Mouse (Mus musculus) spleen, postnatal 14 days (tissue): Measurements from ENCODE around the gene Fundc2.
A peak's percentile ranks its signal among the peaks of the same experiment; 100 is the strongest.

ENCODE experiments used
- DNase-seq, 2 experiments: peaks; one replicate each; pipeline ENCODE4 v3.0.0; 2021 to 2022; ENCODE audit warnings: low spot score in 2 of 2

The Fundc2 gene

GRCm38 (mm10) chrX:75382195-75382771 is at the start of gene Fundc2, which contains the start of gene F8:
Gene Fundc2 (plus strand): TSS chrX:75382399.
Gene F8 (minus strand): TSS chrX:75382615.
- DNase-seq: peak; percentile 24 to 37

- no peak for DNase-seq
These were observed 12.0 kb upstream of the Fundc2 start for GRCm38 (mm10) chrX:75370197-75370596.

DNA sequence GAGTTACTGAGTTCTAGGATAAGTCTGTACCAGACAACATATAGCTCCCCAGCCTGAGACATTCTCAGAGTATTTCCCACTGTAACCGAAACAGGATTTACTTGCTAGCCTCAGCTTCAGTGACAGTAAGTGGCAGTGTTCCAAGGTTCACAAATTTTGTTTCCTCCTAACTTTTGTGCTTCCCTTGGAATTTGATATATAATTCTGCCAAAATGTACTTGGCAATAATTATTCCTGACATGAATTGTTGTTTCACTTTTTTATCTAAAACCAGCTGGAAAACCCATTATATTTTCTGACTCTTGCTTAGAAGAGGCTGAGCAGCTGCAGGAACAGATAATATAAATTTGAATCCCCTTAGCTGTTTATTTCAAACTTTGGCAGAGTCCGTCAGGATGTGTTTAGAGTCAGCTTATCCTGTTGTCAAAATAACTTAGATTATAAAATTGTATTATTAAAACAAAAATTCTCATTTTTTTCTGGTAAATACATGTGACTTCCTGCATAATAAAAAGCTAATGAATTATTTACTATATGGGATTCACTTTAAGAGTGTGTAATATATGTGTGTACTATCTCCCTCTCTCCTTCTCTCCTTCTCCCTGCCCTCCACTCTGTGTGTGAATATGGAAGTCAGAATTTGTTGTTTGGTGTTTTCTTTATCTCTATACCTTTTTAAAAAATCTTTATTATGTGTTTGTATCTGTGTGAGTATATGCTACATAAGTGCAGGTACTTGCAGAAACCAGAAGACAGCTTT is 9.4 kb upstream of the Fundc2 start:
- no peak for DNase-seq

DNA sequence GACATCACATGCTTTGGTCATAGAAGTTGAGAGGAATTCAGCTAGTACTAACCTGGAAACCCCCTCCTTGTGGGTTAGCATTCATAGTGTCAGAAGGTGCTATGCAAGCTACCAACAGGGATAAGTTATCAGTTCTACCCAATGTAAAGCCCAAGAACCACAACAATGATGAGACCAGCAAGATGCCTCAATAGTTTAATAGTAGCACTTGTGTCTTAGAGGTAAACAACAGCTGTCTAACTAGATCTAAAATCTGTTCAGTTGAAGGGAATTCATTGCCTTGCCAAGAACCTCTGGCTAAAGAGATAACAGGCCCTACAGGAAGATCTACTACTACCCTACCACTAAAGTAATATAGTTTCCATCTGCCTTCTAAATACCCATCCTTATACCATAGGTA is 5.4 kb upstream of the Fundc2 start:
- no peak for DNase-seq

DNA sequence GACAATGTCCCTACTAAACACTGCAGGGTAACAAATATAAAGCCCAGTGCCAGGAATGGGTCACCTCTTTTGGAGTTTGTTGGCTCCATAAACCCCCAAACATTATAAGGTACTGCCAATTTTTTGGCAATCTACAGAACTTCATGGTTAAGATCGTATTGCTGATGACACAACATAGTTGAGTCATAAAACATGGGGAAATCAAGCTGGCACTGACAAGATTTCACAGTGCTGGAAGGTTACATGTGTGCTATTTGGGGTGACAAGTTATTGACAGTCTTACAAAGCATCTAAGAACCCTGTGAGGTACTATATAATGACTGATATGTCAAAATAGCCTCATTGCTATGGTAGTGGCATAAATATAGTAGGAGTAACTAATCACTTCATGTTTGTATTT is 1.0 kb upstream of the Fundc2 start:
- DNase-seq: no peak

DNA sequence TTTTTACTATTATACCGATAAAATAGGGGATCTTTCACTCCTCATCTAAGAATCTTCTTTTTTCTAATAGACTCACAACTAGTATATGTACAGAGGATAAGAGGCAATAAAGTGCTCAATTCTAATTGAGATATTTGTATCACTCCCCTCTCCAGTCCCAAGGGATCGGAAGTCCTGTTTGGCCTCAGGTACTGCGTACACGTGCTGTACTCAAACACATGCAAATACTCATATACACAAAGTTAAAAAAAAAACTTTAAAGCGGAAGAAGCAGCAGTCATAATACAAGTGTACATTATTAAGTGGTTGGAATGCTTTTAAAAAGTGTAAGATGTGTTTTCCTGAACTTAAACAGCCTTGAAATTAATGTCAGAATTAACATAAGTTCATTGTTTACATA is 500 bp upstream of the Fundc2 start:
- DNase-seq: no peak

- DNase-seq: no peak
These were observed 17.3 kb downstream of the Fundc2 start for GRCm38 (mm10) chrX:75399471-75399870.

- DNase-seq: no peak
These were observed 20.5 kb downstream of the Fundc2 start for GRCm38 (mm10) chrX:75402668-75403067.

DNA sequence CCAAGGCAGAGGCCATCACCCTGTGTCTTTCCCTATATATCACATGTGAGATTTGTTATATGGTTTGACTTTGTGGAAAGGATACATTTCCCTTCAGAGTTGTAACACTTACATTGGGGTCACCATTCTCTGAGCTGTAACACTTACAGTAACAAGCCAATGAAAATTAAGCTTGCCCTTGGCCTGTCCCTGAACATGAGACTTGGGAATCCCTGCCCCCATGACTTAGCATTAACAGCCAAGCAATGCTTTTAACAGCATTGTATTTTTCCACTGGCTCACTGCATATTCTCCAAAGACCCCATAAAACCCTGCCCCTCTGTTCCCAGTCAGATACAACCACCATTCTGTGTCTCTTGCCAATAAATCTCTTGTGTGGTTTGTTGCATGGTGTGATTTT is 21.2 kb downstream of the Fundc2 start:
- DNase-seq: no peak

DNA sequence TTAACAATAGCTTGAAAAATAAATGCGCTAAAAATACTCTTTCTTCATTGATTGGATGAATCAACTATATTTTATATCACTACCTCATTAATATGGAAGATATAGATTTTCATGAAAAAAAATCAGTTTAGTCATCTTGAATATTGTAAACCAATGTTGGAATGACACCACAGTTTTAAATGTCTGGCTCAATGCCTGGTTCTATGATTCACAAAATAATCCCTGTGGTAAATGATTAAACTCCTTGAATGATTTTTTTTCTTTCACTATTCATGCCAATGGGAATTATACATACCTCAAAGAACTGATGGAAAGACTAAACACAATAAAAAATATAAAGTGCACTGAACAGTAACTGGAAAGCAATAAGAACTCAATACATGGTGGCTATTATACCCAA is 27.5 kb downstream of the Fundc2 start:
- DNase-seq: no peak

DNA sequence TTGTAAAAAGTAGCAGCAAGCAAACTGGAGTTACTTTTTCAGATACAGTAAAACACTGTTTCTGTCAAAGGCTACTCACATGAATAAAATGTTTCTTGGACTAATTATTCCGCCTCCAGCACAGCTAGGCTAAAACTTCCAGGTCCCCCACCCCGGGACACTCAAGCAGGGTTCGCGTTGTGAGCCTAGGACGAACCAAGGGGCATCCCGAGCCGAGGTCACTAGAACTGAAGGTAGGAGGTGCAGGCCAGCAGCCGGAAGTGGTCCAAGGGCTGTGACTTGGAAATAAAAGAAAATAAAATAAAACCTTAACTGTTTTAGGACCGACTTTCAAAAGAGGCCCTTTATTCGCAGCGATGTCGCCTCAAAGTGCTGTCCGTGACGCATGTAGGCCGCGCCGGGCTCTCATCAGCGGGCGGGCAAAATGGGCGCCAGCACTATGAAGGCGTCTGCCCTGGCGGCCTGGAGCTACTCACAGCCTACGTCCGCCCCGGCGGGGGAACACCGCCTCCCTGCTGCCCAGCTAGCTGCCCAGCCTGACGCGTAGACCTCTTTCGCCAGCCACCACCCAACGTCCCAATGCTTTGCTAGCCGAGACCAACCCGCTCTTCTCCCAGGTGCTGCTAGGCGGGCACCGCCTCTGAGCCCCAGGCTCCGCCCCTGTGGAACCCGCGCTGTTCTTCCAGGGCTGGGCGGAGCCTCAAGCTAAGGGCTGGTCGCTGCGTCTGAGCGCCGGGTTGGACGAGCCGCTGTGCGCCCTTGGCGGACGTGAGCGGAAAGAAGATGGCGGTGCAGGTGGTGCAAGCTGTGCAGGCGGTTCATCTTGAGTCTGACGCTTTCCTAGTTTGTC is 34.0 kb downstream of the Fundc2 start, which contains the start of the genes Cmc4, Mtcp1 and Brcc3:
Gene Cmc4, minus strand, starts transcription at position 649 of the 850 bp plus-strand sequence.
Gene Mtcp1, minus strand, starts transcription at position 653 of the 850 bp plus-strand sequence.
Gene Brcc3, plus strand, starts transcription at position 693 of the 850 bp plus-strand sequence.
- peak; percentile 78 for DNase-seq
